Mouse (Mus musculus): ENCODE results near the gene Kmt5b.
A peak's percentile ranks its signal among the peaks of the same experiment; 100 is the strongest.

Gene Kmt5b

GRCm38 (mm10) chr19:3844836-3845235, 77.6 kb downstream of the Kmt5b start:
- DNase-seq (ENCODE audit: low spot score): no peak

GRCm38 (mm10) chr19:3845339-3845738, 78.1 kb downstream of the Kmt5b start:
- DNase-seq (ENCODE audit: low spot score): no peak

GRCm38 (mm10) chr19:3845803-3846406, 78.7 kb downstream of the Kmt5b start:
- DNase-seq (ENCODE audit: low spot score): no peak

GRCm38 (mm10) chr19:3846676-3847604, 79.7 kb downstream of the Kmt5b start:
- no peak for DNase-seq (ENCODE audit: low spot score)

GRCm38 (mm10) chr19:3847711-3848110, 80.5 kb downstream of the Kmt5b start:
- DNase-seq (ENCODE audit: low spot score): no peak

GRCm38 (mm10) chr19:3848207-3848808, 81.1 kb downstream of the Kmt5b start:
- no peak for DNase-seq (ENCODE audit: low spot score)

GRCm38 (mm10) chr19:3849251-3849650, 82.0 kb downstream of the Kmt5b start:
- DNase-seq (ENCODE audit: low spot score): no peak

GRCm38 (mm10) chr19:3850076-3850475, 82.9 kb downstream of the Kmt5b start:
- DNase-seq (ENCODE audit: low spot score): no peak

GRCm38 (mm10) chr19:3850847-3851469, 83.7 kb downstream of the Kmt5b start:
- no peak for DNase-seq (ENCODE audit: low spot score)

- DNase-seq (ENCODE audit: low spot score): peak; percentile 96
Measured at GRCm38 (mm10) chr19:3851502-3851962, 84.3 kb downstream of the Kmt5b start, which contains the start of gene Chka. Gene Chka (plus strand): TSS chr19:3851773.

- peak; percentile 43 for DNase-seq (ENCODE audit: low spot score)
Measured at GRCm38 (mm10) chr19:3851979-3852681, 84.9 kb downstream of the Kmt5b start.

GRCm38 (mm10) chr19:3853121-3853520, 85.9 kb downstream of the Kmt5b start:
- no peak for DNase-seq (ENCODE audit: low spot score)

- DNase-seq (ENCODE audit: low spot score): no peak
Measured at GRCm38 (mm10) chr19:3853891-3854290, 86.7 kb downstream of the Kmt5b start.

- DNase-seq (ENCODE audit: low spot score): no peak
Measured at GRCm38 (mm10) chr19:3855091-3855490, 87.9 kb downstream of the Kmt5b start.

GRCm38 (mm10) chr19:3855601-3856000, 88.4 kb downstream of the Kmt5b start:
- no peak for DNase-seq (ENCODE audit: low spot score)

- DNase-seq (ENCODE audit: low spot score): no peak
Measured at GRCm38 (mm10) chr19:3857220-3857619, 90.0 kb downstream of the Kmt5b start.

GRCm38 (mm10) chr19:3862713-3863112, 95.5 kb downstream of the Kmt5b start:
- DNase-seq (ENCODE audit: low spot score): no peak

- DNase-seq (ENCODE audit: low spot score): no peak
Measured at GRCm38 (mm10) chr19:3864960-3865359, 97.7 kb downstream of the Kmt5b start.
